Mouse (Mus musculus): ENCODE results near the gene Rrp36. TPM values are rescaled to one million over a fixed set of nuclear protein-coding genes. Genes with fewer than 3 reads are reported as not detected.

Rrp36 gene
- polyA plus RNA-seq, 1 experiment, result 12.5 TPM

DNA sequence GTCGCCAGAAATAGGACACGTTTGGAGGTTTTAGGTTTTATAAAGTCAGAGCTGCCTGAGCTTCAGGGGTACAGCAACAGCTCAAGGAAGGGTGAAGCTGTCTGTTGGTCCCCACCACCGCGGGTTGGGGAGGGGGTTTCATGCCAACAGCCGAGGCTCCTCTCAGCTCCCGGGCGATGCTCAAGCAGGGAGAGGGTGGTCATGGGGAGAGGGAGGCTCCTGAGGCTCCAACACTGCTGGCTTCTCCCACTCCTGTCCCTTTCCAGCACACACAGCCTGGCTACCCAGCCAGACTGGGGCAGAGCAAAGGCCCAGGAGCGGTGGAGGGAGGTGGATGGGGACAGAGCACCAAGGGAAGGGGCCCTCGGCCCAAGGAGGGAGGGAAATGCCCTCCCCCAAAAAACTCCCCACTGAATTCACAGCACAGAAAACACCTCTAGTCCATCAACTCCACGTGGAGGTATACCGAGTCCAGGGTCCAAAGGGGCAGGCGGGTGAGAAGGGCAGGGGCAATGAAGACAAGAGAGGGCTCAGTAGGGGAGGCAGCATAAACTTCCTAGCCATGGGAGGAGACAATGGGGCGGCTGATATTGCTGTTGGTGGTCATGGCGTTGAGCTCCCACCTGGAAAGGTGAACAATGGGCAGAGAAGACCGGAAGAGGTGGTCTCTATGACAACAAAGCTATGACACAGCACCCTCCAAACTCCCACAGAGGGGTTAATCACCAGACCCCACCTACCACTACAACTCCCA lies 555 bp upstream of the Rrp36 start:
- Histone ChIP-seq H3K27ac (ENCODE audit: control insufficient read depth, insufficient read depth, low read depth, low read length) (peak overlapping the region; percentile 91), H3K4me1 (ENCODE audit: control insufficient read depth, insufficient read depth, low read length) (peaks cover 14% of the 10 kb centered on the region), H3K4me3 (ENCODE audit: control insufficient read depth, low read depth, low read length) (peak overlapping the region; percentile 89), H3K36me3 (ENCODE audit: control insufficient read depth, insufficient read depth, low read length) (peaks cover 7% of the 10 kb centered on the region), H3K27me3 (ENCODE audit: control insufficient read depth, insufficient read depth, low read length) (no peaks in the 10 kb centered on the region)
- TF ChIP-seq CTCF (IDR thresholded peaks at IDR 0.05; ENCODE audit: control insufficient read depth, insufficient read depth, insufficient replicate concordance, low read depth, low read length) (no peak), POLR2A (IDR thresholded peaks at IDR 0.05; ENCODE audit: control insufficient read depth, low read depth, low read length) (no peak; the same call in 1 of the 2 replicates)

DNA sequence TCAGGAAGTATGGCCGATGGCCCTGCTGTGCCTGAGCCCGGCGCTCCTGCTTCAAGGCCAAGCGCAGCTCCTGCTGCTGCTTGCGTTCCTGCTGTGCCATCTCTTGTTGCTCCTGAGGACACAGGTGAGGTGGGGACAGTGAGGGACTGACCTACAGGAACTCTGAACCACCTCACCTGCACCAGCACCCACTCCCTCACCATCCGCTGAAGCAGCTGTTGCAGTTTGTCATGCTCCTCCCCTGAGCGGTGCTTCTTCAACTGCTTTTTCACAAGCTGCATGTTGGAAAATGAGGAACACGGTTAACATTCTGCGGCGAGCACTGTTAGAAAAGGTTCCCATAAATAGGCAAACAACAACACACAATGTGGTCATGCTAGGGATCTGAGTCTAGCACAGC lies 4.2 kb downstream of the Rrp36 start:
- Histone ChIP-seq H3K27me3 (ENCODE audit: control insufficient read depth, insufficient read depth, low read length) (no peaks in the 10 kb centered on the region), H3K4me1 (ENCODE audit: control insufficient read depth, insufficient read depth, low read length) (peaks cover 8% of the 10 kb centered on the region), H3K4me3 (ENCODE audit: control insufficient read depth, low read depth, low read length) (no peak overlapping the region), H3K27ac (ENCODE audit: control insufficient read depth, insufficient read depth, low read depth, low read length) (no peak overlapping the region), H3K36me3 (ENCODE audit: control insufficient read depth, insufficient read depth, low read length) (peaks cover 4% of the 10 kb centered on the region)
- TF ChIP-seq CTCF (IDR thresholded peaks at IDR 0.05; ENCODE audit: control insufficient read depth, insufficient read depth, insufficient replicate concordance, low read depth, low read length), result no peak
- no peak for TF ChIP-seq POLR2A (IDR thresholded peaks at IDR 0.05; ENCODE audit: control insufficient read depth, low read depth, low read length)

DNA sequence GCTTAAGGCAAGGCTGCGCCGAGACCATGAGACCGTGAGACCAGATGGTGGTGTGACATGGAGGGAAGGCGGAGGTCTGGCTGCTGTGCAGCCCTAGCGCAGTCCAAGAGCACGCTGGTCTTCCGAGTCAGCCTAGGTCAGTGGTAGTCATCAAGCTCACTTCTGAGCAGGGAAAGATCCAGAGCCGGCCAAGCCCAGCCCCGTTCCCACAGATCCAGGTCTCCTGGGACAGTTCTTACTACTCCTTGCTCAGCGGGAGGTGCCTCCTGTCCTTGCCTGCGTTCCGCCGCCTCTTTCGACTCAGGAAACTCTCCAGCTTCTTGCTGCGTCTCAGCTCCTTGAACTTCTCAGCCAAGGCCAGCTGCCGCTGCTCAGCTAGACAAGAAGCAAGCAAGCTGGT lies 6.4 kb downstream of the Rrp36 start:
- Histone ChIP-seq H3K4me3 (ENCODE audit: control insufficient read depth, low read depth, low read length) (no peak overlapping the region), H3K27me3 (ENCODE audit: control insufficient read depth, insufficient read depth, low read length) (no peaks in the 10 kb centered on the region), H3K27ac (ENCODE audit: control insufficient read depth, insufficient read depth, low read depth, low read length) (no peak overlapping the region), H3K4me1 (ENCODE audit: control insufficient read depth, insufficient read depth, low read length) (no peaks in the 10 kb centered on the region; the same call in 1 of the 2 replicates), H3K36me3 (ENCODE audit: control insufficient read depth, insufficient read depth, low read length) (peaks cover 4% of the 10 kb centered on the region)
- TF ChIP-seq CTCF (IDR thresholded peaks at IDR 0.05; ENCODE audit: control insufficient read depth, insufficient read depth, insufficient replicate concordance, low read depth, low read length), result no peak
- no peak for TF ChIP-seq POLR2A (IDR thresholded peaks at IDR 0.05; ENCODE audit: control insufficient read depth, low read depth, low read length)

DNA sequence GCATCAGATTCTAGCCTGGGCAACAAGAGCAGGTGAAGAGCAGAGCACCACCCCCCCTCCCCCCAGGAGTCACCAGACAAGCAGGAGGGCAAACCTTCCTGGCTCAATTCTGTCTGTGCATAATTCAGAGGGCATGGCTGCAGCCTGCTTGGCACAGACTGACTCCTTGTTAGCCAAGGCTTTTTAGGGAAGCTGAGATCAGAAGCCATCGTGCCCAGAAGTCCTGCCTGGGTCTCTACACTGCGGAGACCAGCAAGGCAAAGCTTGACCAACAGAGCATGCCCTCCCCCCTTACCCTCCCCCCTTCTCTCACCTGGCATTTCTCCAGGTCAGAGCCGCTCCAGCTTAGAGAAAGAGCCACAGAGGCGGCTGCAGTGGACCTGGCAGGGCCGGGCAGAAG lies 11.4 kb downstream of the Rrp36 start:
- peaks cover 2% of the 10 kb centered on the region; the same call in 1 of the 2 replicates for H3K36me3 ChIP-seq (ENCODE audit: control insufficient read depth, insufficient read depth, low read length)

DNA sequence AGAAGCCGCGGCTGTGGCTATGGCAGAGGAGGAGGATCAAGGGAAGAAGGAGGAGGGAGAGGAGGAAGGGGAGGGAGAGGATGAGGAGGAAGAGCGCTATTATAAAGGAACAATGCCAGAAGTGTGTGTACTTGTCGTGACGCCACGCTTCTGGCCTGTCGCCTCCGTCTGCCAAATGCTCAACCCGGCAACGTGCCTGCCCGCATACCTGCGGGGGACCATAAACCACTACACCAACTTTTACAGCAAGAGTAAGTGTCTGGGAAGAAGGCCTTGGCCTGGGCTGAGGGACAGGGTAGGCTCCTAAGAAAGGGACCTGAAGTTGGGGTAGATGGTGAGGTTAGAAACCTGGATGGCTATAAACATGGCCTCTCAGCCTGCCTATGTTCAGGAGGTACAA lies 12.2 kb downstream of the Rrp36 start:
- no peak overlapping the region for H3K27ac ChIP-seq (ENCODE audit: control insufficient read depth, insufficient read depth, low read depth, low read length)
- no peaks in the 10 kb centered on the region for H3K36me3 ChIP-seq (ENCODE audit: control insufficient read depth, insufficient read depth, low read length)
- TF ChIP-seq POLR2A (IDR thresholded peaks at IDR 0.05; ENCODE audit: control insufficient read depth, low read depth, low read length) (no peak), CTCF (IDR thresholded peaks at IDR 0.05; ENCODE audit: control insufficient read depth, insufficient read depth, insufficient replicate concordance, low read depth, low read length) (no peak)
- no peak overlapping the region for H3K4me3 ChIP-seq (ENCODE audit: control insufficient read depth, low read depth, low read length)
- H3K4me1 ChIP-seq (ENCODE audit: control insufficient read depth, insufficient read depth, low read length), result no peaks in the 10 kb centered on the region; the same call in 1 of the 2 replicates
- H3K27me3 ChIP-seq (ENCODE audit: control insufficient read depth, insufficient read depth, low read length), result no peaks in the 10 kb centered on the region

More for the DNA sequence above, 11.4 kb downstream of the Rrp36 start:
- Histone ChIP-seq H3K27me3 (ENCODE audit: control insufficient read depth, insufficient read depth, low read length) (no peaks in the 10 kb centered on the region), H3K27ac (ENCODE audit: control insufficient read depth, insufficient read depth, low read depth, low read length) (no peak overlapping the region), H3K4me3 (ENCODE audit: control insufficient read depth, low read depth, low read length) (no peak overlapping the region), H3K4me1 (ENCODE audit: control insufficient read depth, insufficient read depth, low read length) (no peaks in the 10 kb centered on the region; the same call in 1 of the 2 replicates)
- TF ChIP-seq POLR2A (IDR thresholded peaks at IDR 0.05; ENCODE audit: control insufficient read depth, low read depth, low read length) (no peak), CTCF (IDR thresholded peaks at IDR 0.05; ENCODE audit: control insufficient read depth, insufficient read depth, insufficient replicate concordance, low read depth, low read length) (no peak)

DNA sequence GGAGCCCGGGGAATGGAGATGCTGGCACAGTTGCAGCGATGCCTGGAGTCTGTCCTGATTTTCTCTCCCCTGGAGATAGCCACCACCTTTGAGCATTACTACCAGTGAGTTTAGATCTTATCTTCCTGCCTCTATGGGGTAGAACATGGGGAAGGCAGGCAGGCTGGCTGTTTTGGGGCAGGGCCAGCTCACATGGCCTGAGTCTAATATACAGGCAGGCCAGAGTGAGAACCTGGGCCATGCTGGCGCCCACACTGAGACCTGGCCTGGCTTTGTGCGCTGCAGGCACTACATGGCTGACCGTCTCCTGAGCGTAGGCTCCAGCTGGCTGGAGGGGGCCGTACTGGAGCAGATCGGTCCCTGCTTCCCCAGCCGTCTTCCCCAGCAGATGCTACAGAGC lies 12.8 kb downstream of the Rrp36 start:
- Histone ChIP-seq H3K27me3 (ENCODE audit: control insufficient read depth, insufficient read depth, low read length) (no peaks in the 10 kb centered on the region), H3K36me3 (ENCODE audit: control insufficient read depth, insufficient read depth, low read length) (no peaks in the 10 kb centered on the region), H3K27ac (ENCODE audit: control insufficient read depth, insufficient read depth, low read depth, low read length) (no peak overlapping the region), H3K4me1 (ENCODE audit: control insufficient read depth, insufficient read depth, low read length) (no peaks in the 10 kb centered on the region; the same call in 1 of the 2 replicates), H3K4me3 (ENCODE audit: control insufficient read depth, low read depth, low read length) (no peak overlapping the region)
- TF ChIP-seq CTCF (IDR thresholded peaks at IDR 0.05; ENCODE audit: control insufficient read depth, insufficient read depth, insufficient replicate concordance, low read depth, low read length) (no peak), POLR2A (IDR thresholded peaks at IDR 0.05; ENCODE audit: control insufficient read depth, low read depth, low read length) (no peak)

DNA sequence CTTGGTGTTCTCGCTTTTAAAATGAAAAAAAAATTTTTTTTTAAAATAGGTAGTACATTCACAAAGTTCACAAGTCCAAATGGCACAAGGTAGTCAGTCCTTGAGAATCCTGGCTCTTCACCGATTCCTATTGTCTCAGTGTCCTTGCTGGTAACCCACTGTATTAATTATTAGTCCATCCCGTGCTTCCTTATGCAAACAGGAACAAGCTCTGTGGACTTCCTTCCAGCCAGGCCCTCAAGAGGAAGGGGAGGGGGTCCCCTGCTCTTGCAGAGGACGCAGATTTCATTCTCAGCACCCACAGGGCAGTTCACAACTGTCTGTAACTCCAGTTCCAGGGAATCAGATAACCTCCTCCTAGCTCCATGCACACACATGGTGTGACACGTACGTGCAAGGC lies 18.1 kb downstream of the Rrp36 start:
- no peak overlapping the region for H3K4me3 ChIP-seq (ENCODE audit: control insufficient read depth, low read depth, low read length)
- H3K4me1 ChIP-seq (ENCODE audit: control insufficient read depth, insufficient read depth, low read length), result peaks cover 8% of the 10 kb centered on the region
- no peaks in the 10 kb centered on the region for H3K27me3 ChIP-seq (ENCODE audit: control insufficient read depth, insufficient read depth, low read length)
- no peak overlapping the region for H3K27ac ChIP-seq (ENCODE audit: control insufficient read depth, insufficient read depth, low read depth, low read length)
- no peaks in the 10 kb centered on the region for H3K36me3 ChIP-seq (ENCODE audit: control insufficient read depth, insufficient read depth, low read length)
- no peak for TF ChIP-seq CTCF (IDR thresholded peaks at IDR 0.05; ENCODE audit: control insufficient read depth, insufficient read depth, insufficient replicate concordance, low read depth, low read length)
- no peak for TF ChIP-seq POLR2A (IDR thresholded peaks at IDR 0.05; ENCODE audit: control insufficient read depth, low read depth, low read length)

Measured in testis, adult 2 months (tissue).